Mouse (Mus musculus): Measurements from ENCODE around the gene Sema5a. TPM values are rescaled to one million over a fixed set of nuclear protein-coding genes. Genes with fewer than 3 reads are reported as not detected.

Gene Sema5a
- polyA plus RNA-seq, 1 experiment from 2014 or later: 0.59 TPM

DNA sequence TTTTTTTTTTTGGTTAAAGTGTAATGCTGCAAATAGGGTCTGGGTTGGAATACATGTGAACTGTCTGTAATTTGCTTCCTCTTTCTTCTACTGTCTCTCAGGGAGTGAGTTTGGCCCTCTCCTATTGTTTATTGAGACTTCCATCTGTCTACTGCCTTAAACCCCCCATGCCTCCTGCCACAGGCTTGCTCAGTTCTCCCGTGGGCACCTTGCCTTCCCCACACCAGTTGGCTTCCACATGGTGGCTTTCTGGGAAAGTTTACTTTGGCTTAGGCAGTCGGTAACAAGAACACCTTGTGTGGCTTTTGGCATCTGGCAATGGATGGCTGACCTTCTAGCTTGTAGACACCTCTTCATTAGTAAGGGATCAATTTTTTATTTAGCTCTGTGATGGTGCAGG lies 10.2 kb downstream of the Sema5a start:
- H3K4me2 ChIP-seq: no peak overlapping the region
- WGBS (ENCODE audit: insufficient replicate concordance): 41% methylated on average over 2 of the region's 2 CpGs
- H3K4me1 ChIP-seq (replicated peaks): no peaks in the 10 kb centered on the region
- ATAC-seq (ENCODE audit: insufficient read depth): no peak
- no peaks in the 10 kb centered on the region for H3K9me3 ChIP-seq (replicated peaks)
- no peak overlapping the region for H3K27ac ChIP-seq (replicated peaks)
- no peak overlapping the region for H3K9ac ChIP-seq
- no peak overlapping the region for H3K4me3 ChIP-seq (replicated peaks)
- no peaks in the 10 kb centered on the region for H3K36me3 ChIP-seq (replicated peaks)
- no peaks in the 10 kb centered on the region for H3K27me3 ChIP-seq

GRCm38 (mm10) chr15:32257340-32257739 lies 12.7 kb downstream of the Sema5a start:
- Histone ChIP-seq H3K36me3 (replicated peaks) (no peaks in the 10 kb centered on the region), H3K27ac (replicated peaks) (no peak overlapping the region), H3K9ac (no peak overlapping the region), H3K4me2 (no peak overlapping the region), H3K4me1 (replicated peaks) (no peaks in the 10 kb centered on the region), H3K27me3 (no peaks in the 10 kb centered on the region), H3K4me3 (replicated peaks) (no peak overlapping the region), H3K9me3 (replicated peaks) (no peaks in the 10 kb centered on the region)
- ATAC-seq (ENCODE audit: insufficient read depth): no peak
- WGBS (ENCODE audit: insufficient replicate concordance): 62% methylated on average over 8 of the region's 8 CpGs

GRCm38 (mm10) chr15:32257886-32258319 lies 13.3 kb downstream of the Sema5a start:
- Histone ChIP-seq H3K36me3 (replicated peaks) (no peaks in the 10 kb centered on the region), H3K4me2 (no peak overlapping the region), H3K9me3 (replicated peaks) (no peaks in the 10 kb centered on the region), H3K4me3 (replicated peaks) (no peak overlapping the region), H3K27me3 (no peaks in the 10 kb centered on the region), H3K4me1 (replicated peaks) (no peaks in the 10 kb centered on the region), H3K27ac (replicated peaks) (no peak overlapping the region), H3K9ac (no peak overlapping the region)
- no peak for ATAC-seq (ENCODE audit: insufficient read depth)
- 66% methylated on average over 7 of the region's 7 CpGs for WGBS (ENCODE audit: insufficient replicate concordance)

GRCm38 (mm10) chr15:32259362-32260096 lies 14.9 kb downstream of the Sema5a start:
- WGBS (ENCODE audit: insufficient replicate concordance): 44% methylated on average over 5 of the region's 5 CpGs
- Histone ChIP-seq H3K9ac (no peak overlapping the region), H3K36me3 (replicated peaks) (no peaks in the 10 kb centered on the region), H3K9me3 (replicated peaks) (no peaks in the 10 kb centered on the region), H3K27me3 (no peaks in the 10 kb centered on the region), H3K4me2 (no peak overlapping the region), H3K27ac (replicated peaks) (no peak overlapping the region), H3K4me3 (replicated peaks) (no peak overlapping the region), H3K4me1 (replicated peaks) (no peaks in the 10 kb centered on the region)
- no peak for ATAC-seq (ENCODE audit: insufficient read depth)

DNA sequence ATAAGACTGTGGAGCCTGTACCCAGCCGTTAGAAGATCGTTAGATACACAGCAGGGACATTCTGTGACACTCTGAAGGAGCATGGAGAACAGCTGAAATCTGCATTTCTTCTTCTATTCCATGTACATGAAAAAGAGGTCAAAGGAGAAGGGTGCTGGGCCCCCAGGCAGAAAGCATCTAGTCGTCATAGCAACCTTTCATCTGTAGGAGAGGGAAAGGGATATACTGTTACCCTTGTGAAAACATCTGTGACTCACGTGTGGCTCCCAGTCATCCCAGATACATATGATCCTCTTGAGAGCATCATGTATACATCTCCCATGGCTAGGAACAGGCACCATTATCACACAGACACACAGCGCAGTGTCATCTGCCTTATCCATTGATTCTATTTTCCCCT lies 16.3 kb downstream of the Sema5a start:
- no peak overlapping the region for H3K27ac ChIP-seq (replicated peaks)
- ATAC-seq (ENCODE audit: insufficient read depth): no peak
- no peaks in the 10 kb centered on the region for H3K27me3 ChIP-seq
- H3K9me3 ChIP-seq (replicated peaks): no peaks in the 10 kb centered on the region
- H3K9ac ChIP-seq: no peak overlapping the region
- H3K36me3 ChIP-seq (replicated peaks): no peaks in the 10 kb centered on the region
- WGBS (ENCODE audit: insufficient replicate concordance): 58% methylated on average over 5 of the region's 5 CpGs
- no peaks in the 10 kb centered on the region for H3K4me1 ChIP-seq (replicated peaks)
- H3K4me2 ChIP-seq: no peak overlapping the region
- no peak overlapping the region for H3K4me3 ChIP-seq (replicated peaks)

- no peaks in the 10 kb centered on the region for H3K27me3 ChIP-seq
- no peak overlapping the region for H3K9ac ChIP-seq
- 44% methylated on average over 3 of the region's 3 CpGs for WGBS (ENCODE audit: insufficient replicate concordance)
- no peaks in the 10 kb centered on the region for H3K9me3 ChIP-seq (replicated peaks)
- ATAC-seq (ENCODE audit: insufficient read depth): no peak
- H3K4me3 ChIP-seq (replicated peaks): no peak overlapping the region
- no peak overlapping the region for H3K4me2 ChIP-seq
- H3K36me3 ChIP-seq (replicated peaks): no peaks in the 10 kb centered on the region
- H3K4me1 ChIP-seq (replicated peaks): no peaks in the 10 kb centered on the region
- no peak overlapping the region for H3K27ac ChIP-seq (replicated peaks)
These were observed 19.0 kb downstream of the Sema5a start for GRCm38 (mm10) chr15:32263651-32264050.

- no peaks in the 10 kb centered on the region for H3K9me3 ChIP-seq (replicated peaks)
- no peaks in the 10 kb centered on the region for H3K4me1 ChIP-seq (replicated peaks)
- no peak overlapping the region for H3K4me2 ChIP-seq
- H3K27me3 ChIP-seq: no peaks in the 10 kb centered on the region
- H3K9ac ChIP-seq: no peak overlapping the region
- H3K27ac ChIP-seq (replicated peaks): no peak overlapping the region
- ATAC-seq (ENCODE audit: insufficient read depth): no peak
- H3K36me3 ChIP-seq (replicated peaks): no peaks in the 10 kb centered on the region
- no peak overlapping the region for H3K4me3 ChIP-seq (replicated peaks)
- WGBS (ENCODE audit: insufficient replicate concordance): 65% methylated on average over 7 of the region's 7 CpGs
These were observed 20.3 kb downstream of the Sema5a start for GRCm38 (mm10) chr15:32264822-32265377.

- H3K36me3 ChIP-seq (replicated peaks): no peaks in the 10 kb centered on the region
- WGBS (ENCODE audit: insufficient replicate concordance): 56% methylated on average over 9 of the region's 9 CpGs
- no peaks in the 10 kb centered on the region for H3K4me1 ChIP-seq (replicated peaks)
- H3K4me3 ChIP-seq (replicated peaks): no peak overlapping the region
- no peak for ATAC-seq (ENCODE audit: insufficient read depth)
- no peak overlapping the region for H3K4me2 ChIP-seq
- no peak overlapping the region for H3K9ac ChIP-seq
- no peak overlapping the region for H3K27ac ChIP-seq (replicated peaks)
- no peaks in the 10 kb centered on the region for H3K27me3 ChIP-seq
- H3K9me3 ChIP-seq (replicated peaks): no peaks in the 10 kb centered on the region
These were observed 20.8 kb downstream of the Sema5a start for GRCm38 (mm10) chr15:32265378-32265934.

GRCm38 (mm10) chr15:32266122-32266820 lies 21.7 kb downstream of the Sema5a start:
- Histone ChIP-seq H3K9ac (no peak overlapping the region), H3K4me2 (no peak overlapping the region), H3K36me3 (replicated peaks) (no peaks in the 10 kb centered on the region), H3K9me3 (replicated peaks) (no peaks in the 10 kb centered on the region), H3K4me3 (replicated peaks) (no peak overlapping the region), H3K27ac (replicated peaks) (no peak overlapping the region), H3K4me1 (replicated peaks) (no peaks in the 10 kb centered on the region), H3K27me3 (no peaks in the 10 kb centered on the region)
- no peak for ATAC-seq (ENCODE audit: insufficient read depth)
- WGBS (ENCODE audit: insufficient replicate concordance): 52% methylated on average over 15 of the region's 15 CpGs

- no peak for ATAC-seq (ENCODE audit: insufficient read depth)
- H3K27ac ChIP-seq (replicated peaks): no peak overlapping the region
- H3K9ac ChIP-seq: no peak overlapping the region
- no peaks in the 10 kb centered on the region for H3K4me1 ChIP-seq (replicated peaks)
- no peaks in the 10 kb centered on the region for H3K9me3 ChIP-seq (replicated peaks)
- H3K4me3 ChIP-seq (replicated peaks): no peak overlapping the region
- 44% methylated on average over 2 of the region's 2 CpGs for WGBS (ENCODE audit: insufficient replicate concordance)
- H3K4me2 ChIP-seq: no peak overlapping the region
- no peaks in the 10 kb centered on the region for H3K27me3 ChIP-seq
- H3K36me3 ChIP-seq (replicated peaks): no peaks in the 10 kb centered on the region
These were observed 25.5 kb downstream of the Sema5a start for GRCm38 (mm10) chr15:32270106-32270505.

- Histone ChIP-seq H3K27ac (replicated peaks) (no peak overlapping the region), H3K36me3 (replicated peaks) (no peaks in the 10 kb centered on the region), H3K4me1 (replicated peaks) (no peaks in the 10 kb centered on the region), H3K4me3 (replicated peaks) (no peak overlapping the region), H3K4me2 (no peak overlapping the region), H3K9me3 (replicated peaks) (no peaks in the 10 kb centered on the region), H3K27me3 (no peaks in the 10 kb centered on the region), H3K9ac (no peak overlapping the region)
- 55% methylated on average over 6 of the region's 6 CpGs for WGBS (ENCODE audit: insufficient replicate concordance)
- ATAC-seq (ENCODE audit: insufficient read depth): no peak
These were observed 29.3 kb downstream of the Sema5a start for GRCm38 (mm10) chr15:32273925-32274324.
